Mouse (Mus musculus) hindbrain, embryonic 14.5 days (tissue): Measurements from ENCODE around the gene Nrn1l. TPM values are rescaled to one million over a fixed set of nuclear protein-coding genes. Genes with fewer than 3 reads are reported as not detected.

ENCODE experiments used
- ATAC-seq: fragments of 200-750 bp; cut with Nextera tagmentation; 2 replicates; pipeline ENCODE4 v1.8.0; 2017; ENCODE audit warnings: moderate number of reproducible peaks, mild to moderate bottlenecking, moderate TSS enrichment, moderate library complexity; ENCODE audit not compliant: low FRiP score
- DNase-seq: peaks from one replicate; pipeline ENCODE4 v3.0.0-alpha.2; 2015; ENCODE audit warnings: low spot score
- H3K27ac ChIP-seq: fragments of 300-500 bp; sonication (generic); 2 replicates; pipeline ENCODE4 v1.5.1; 2014; ENCODE audit warnings: mild to moderate bottlenecking, moderate library complexity
- H3K27me3 ChIP-seq: fragments of 300-500 bp; sonication (generic); 2 replicates; pipeline ENCODE4 v1.6.1; 2014; ENCODE audit warnings: mild to moderate bottlenecking, low read length, mixed read lengths; ENCODE audit not compliant: control insufficient read depth, insufficient read depth
- H3K36me3 ChIP-seq: fragments of 300-500 bp; sonication (generic); replicated peaks from 2 replicates; pipeline ENCODE4 v1.6.1; 2014; ENCODE audit not compliant: control insufficient read depth, insufficient read depth
- H3K4me1 ChIP-seq: fragments of 300-500 bp; sonication (generic); replicated peaks from 2 replicates; pipeline ENCODE4 v1.6.1; 2014; ENCODE audit warnings: antibody characterized with exemption, low read length, mixed read lengths; ENCODE audit not compliant: control insufficient read depth, insufficient read depth
- H3K4me2 ChIP-seq: fragments of 300-500 bp; sonication (generic); replicated peaks from 2 replicates; pipeline ENCODE4 v1.6.1; 2014; ENCODE audit warnings: mild to moderate bottlenecking, moderate library complexity
- H3K4me3 ChIP-seq: fragments of 300-500 bp; sonication (generic); replicated peaks from 2 replicates; pipeline ENCODE4 v1.5.1; 2014; ENCODE audit warnings: mild to moderate bottlenecking, low read length
- H3K9ac ChIP-seq: fragments of 300-500 bp; sonication (generic); 2 replicates; pipeline ENCODE4 v1.6.1; 2014
- H3K9me3 ChIP-seq: fragments of 300-500 bp; sonication (generic); 2 replicates; pipeline ENCODE4 v1.6.1; 2016; ENCODE audit warnings: low read length; ENCODE audit not compliant: control insufficient read depth
- WGBS: fragments of 180-500 bp; shearing (Covaris S2); extraction: QIAGEN DNeasy Blood & Tissue Kit; methylation state at CpG from one replicate; pipeline ENCODE4 v1.1.7; 2014; 5-methylcytosine and 5-hydroxymethylcytosine counted together
- polyA plus RNA-seq: library from polyadenylated mRNA; unstranded; fragments of >200 nt; fragmentation: Nextera tagmentation; extraction: Ambion mirVana; gene quantifications from 2 replicates; pipeline ENCODE4 v1.2.1, GENCODE M21; 2014

The Nrn1l gene
- polyA plus RNA-seq, 1 experiment from 2014 or later: 1.4 TPM

DNA sequence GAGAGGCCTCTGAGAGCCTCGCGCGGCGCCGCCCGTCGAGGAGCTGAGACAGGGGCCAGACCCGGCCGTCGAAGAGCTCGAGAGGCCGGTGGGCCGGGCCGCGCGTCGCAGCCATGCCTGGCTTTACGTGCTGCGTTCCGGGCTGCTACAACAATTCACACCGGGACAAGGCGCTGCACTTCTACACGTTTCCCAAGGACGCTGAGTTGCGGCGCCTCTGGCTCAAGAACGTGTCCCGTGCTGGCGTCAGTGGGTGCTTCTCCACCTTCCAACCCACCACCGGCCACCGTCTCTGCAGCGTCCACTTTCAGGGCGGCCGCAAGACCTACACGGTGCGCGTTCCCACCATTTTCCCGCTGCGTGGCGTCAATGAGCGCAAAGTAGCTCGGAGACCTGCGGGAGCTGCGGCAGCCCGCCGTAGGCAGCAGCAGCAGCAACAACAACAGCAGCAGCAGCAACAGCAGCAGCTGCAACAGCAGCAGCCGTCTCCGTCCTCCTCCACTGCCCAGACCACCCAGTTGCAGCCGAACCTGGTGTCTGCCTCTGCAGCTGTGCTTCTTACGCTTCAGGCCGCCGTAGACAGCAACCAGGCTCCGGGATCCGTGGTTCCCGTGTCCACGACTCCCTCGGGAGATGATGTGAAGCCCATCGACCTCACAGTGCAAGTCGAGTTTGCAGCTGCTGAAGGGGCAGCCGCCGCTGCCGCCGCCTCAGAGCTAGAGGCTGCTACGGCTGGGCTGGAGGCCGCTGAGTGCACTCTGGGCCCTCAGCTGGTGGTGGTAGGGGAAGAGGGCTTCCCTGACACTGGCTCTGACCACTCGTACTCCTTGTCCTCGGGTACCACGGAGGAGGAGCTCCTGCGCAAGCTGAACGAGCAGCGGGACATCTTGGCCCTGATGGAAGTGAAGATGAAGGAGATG is 37.9 kb upstream of the Nrn1l start:
- Histone ChIP-seq H3K27ac (peak overlapping the region; percentile 82), H3K27me3 (no peaks in the 10 kb centered on the region), H3K4me3 (peak overlapping the region; percentile 71), H3K4me2 (peak overlapping the region; percentile 96), H3K4me1 (peaks cover 33% of the 10 kb centered on the region), H3K9ac (peak overlapping the region; percentile 77), H3K9me3 (no peaks in the 10 kb centered on the region), H3K36me3 (0 out of 2 replicates have a peak, but pooled peaks cover 12% of the 10 kb centered on the region)
- under 1% methylated on average over 71 of the region's 71 CpGs for WGBS
- DNase-seq (peak; percentile 50), ATAC-seq (peak; percentile 38)

DNA sequence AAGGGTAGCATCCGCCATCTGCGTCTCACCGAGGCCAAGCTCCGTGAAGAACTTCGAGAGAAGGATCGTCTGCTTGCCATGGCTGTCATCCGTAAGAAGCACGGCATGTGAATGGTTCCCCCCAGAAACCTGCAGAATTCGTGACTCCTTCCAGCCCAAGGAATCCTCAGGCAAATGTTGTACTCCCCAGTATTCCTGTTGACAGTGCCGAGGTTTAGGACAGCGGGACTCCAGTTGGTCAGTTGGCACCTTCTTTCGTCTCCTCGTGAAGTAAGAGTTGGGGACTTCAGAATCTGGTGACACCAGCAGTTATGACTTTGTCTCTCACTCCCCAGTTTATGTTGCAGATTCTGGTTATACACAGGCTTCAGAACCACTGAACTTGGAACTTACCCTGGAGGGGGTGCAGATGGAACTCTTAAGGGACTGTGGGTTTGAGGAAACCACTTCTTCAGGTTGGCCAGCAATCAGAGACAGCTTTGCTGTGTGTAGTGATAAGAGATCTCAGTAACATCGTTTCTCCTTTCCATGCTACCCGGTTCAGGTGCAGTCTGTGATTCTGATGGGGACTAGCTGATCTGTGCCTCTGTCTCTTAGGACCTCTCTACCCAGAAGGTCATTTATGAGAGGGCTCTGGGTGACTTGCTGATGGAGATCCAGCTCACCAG is 37.1 kb upstream of the Nrn1l start:
- peak overlapping the region; percentile 82 for H3K27ac ChIP-seq
- peak overlapping the region; percentile 71 for H3K4me3 ChIP-seq
- no peaks in the 10 kb centered on the region for H3K9me3 ChIP-seq
- H3K27me3 ChIP-seq: no peaks in the 10 kb centered on the region
- DNase-seq: no peak
- H3K4me1 ChIP-seq: peaks cover 30% of the 10 kb centered on the region
- ATAC-seq: no peak
- WGBS: 27% methylated on average over 15 of the region's 15 CpGs
- H3K9ac ChIP-seq: peak overlapping the region; percentile 77
- 0 out of 2 replicates have a peak, but pooled peaks cover 12% of the 10 kb centered on the region for H3K36me3 ChIP-seq
- H3K4me2 ChIP-seq: peak overlapping the region; percentile 96

DNA sequence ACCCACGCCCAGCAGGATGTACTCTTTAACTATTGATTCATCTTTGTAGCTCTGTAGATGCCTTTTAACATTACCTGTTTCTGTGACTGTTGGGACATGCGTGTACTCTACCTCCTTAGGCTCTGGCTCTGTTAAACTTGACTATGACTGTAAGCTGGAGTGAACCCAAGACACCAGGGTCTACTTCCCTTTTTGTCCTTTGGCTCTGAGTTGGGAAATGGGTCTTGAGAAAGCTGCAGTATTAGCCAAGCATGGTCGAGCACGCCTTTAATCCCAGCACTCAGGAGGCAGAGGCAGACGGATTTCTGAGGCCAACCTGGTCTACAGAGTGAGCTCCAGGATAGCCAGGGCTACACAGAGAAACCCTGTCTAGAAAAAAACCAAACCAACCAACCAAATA is 34.9 kb upstream of the Nrn1l start:
- Histone ChIP-seq H3K27me3 (no peaks in the 10 kb centered on the region), H3K9me3 (no peaks in the 10 kb centered on the region), H3K4me1 (peaks cover 43% of the 10 kb centered on the region), H3K4me2 (no peak overlapping the region), H3K9ac (no peak overlapping the region), H3K4me3 (no peak overlapping the region), H3K27ac (no peak overlapping the region), H3K36me3 (0 out of 2 replicates have a peak, but pooled peaks cover 12% of the 10 kb centered on the region)
- no peak for ATAC-seq
- DNase-seq: no peak
- 92% methylated on average over 5 of the region's 5 CpGs for WGBS

DNA sequence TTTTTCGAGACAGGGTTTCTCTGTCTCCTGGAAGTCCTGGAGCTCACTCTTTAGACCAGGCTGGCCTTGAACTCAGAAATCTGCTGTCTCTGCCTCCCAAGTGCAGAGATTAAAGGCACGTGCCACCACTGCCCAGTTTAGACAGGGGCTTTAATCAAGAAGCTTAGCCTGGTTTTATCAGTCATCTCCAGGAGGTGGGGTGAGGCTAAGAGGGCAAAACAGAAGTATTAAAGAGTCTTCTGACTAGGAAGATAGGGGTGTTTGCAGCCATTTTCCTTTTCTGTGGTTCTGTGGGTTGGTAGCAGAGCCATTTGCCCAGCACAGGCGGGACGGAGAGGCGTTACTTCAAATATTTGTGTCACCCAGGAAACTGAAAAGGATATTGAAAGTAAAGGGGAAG is 34.1 kb upstream of the Nrn1l start:
- Histone ChIP-seq H3K27me3 (no peaks in the 10 kb centered on the region), H3K9ac (no peak overlapping the region), H3K36me3 (peaks cover 12% of the 10 kb centered on the region; the same call in 1 of the 2 replicates), H3K4me1 (peaks cover 42% of the 10 kb centered on the region), H3K9me3 (no peaks in the 10 kb centered on the region), H3K4me2 (peak overlapping the region; percentile 89), H3K4me3 (no peak overlapping the region), H3K27ac (no peak overlapping the region; the same call in 1 of the 2 replicates)
- ATAC-seq (no peak), DNase-seq (no peak)
- 81% methylated on average over 5 of the region's 5 CpGs for WGBS

DNA sequence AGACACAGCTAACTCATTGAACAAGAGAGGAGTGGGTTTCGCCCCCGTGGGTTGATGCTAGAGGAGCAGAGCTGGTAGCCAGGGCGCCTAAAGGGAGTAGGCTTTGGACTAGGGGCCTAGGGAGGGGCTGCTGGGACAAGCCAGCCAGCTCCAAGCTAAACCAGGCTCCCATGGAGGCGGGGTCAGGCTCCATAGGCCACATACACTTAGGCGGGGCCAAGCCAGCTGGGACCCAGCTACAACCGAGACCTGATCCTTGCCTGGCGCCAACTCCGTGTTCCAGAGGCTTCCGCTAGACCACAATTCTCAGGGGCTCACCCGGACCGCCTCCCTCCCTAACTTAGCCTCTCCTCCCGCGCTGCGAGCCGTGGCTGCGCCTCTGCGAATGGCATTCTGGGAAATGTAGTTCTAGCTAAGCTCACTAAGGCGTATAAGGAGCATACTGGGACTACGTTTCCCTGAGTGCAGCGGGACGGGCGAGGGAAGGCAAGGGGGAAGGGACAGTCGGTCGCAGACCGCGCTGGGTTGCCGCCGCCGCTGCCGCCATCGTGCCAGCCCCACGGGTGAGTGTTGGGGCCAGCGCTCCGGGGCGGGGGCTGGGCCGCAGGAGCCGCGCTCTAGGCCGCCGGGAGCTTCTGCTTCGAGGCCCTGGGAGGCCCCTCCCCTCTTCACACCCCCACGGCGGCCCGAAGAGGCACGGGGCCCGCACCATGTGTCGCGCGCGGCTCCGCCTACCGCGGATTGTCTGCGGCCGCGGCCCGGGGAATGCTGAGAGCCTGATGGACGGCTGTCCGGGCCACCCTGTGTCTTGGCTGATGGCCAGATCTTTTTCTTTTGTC is 33.0 kb upstream of the Nrn1l start, which contains the start of gene Nutf2:
Gene Nutf2 (plus strand): TSS at position 438 of the 839 bp plus-strand sequence.
- H3K9ac ChIP-seq: peak within 1 kb of the TSS; percentile 90
- ATAC-seq (peak; percentile 97), DNase-seq (peak; percentile 97)
- H3K27ac ChIP-seq: peak within 1 kb of the TSS; percentile 85
- H3K27me3 ChIP-seq: no peaks in the 10 kb centered on the region
- H3K9me3 ChIP-seq: no peaks in the 10 kb centered on the region
- WGBS: under 1% methylated on average over 48 of the region's 59 CpGs
- peak within 1 kb of the TSS; percentile 89 for H3K4me2 ChIP-seq
- H3K36me3 ChIP-seq: peaks cover 12% of the 10 kb centered on the region; the same call in 1 of the 2 replicates
- H3K4me3 ChIP-seq: peak within 1 kb of the TSS; percentile 80
- peaks cover 40% of the 10 kb centered on the region for H3K4me1 ChIP-seq

DNA sequence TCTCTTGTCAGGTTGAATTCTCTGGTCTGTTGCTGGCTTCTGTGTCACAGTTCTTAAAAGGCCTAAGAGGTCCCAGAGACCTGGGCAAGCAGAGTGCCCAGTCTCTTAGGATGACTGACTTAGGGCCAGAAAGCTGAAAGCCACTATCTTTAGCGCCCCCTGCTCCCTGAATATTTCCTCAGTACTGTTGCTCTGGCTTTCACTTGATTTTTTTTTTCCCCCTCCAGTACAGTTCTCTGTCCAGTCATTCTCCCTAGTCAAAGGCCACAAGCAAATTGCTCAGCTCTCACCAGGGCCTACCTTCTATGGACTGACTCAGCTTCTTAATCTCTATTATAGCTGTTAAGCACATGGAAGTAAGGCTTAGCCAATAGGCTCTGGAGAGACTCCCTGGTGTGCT is 31.4 kb upstream of the Nrn1l start:
- DNase-seq: no peak
- Histone ChIP-seq H3K27me3 (no peaks in the 10 kb centered on the region), H3K4me2 (peak overlapping the region; percentile 89), H3K36me3 (peaks cover 25% of the 10 kb centered on the region), H3K9me3 (no peaks in the 10 kb centered on the region), H3K9ac (peak overlapping the region; percentile 90), H3K4me3 (peak overlapping the region; percentile 80), H3K27ac (no peak overlapping the region), H3K4me1 (peaks cover 27% of the 10 kb centered on the region)
- no peak for ATAC-seq
- 0% methylated on average over 1 of the region's 1 CpGs for WGBS

DNA sequence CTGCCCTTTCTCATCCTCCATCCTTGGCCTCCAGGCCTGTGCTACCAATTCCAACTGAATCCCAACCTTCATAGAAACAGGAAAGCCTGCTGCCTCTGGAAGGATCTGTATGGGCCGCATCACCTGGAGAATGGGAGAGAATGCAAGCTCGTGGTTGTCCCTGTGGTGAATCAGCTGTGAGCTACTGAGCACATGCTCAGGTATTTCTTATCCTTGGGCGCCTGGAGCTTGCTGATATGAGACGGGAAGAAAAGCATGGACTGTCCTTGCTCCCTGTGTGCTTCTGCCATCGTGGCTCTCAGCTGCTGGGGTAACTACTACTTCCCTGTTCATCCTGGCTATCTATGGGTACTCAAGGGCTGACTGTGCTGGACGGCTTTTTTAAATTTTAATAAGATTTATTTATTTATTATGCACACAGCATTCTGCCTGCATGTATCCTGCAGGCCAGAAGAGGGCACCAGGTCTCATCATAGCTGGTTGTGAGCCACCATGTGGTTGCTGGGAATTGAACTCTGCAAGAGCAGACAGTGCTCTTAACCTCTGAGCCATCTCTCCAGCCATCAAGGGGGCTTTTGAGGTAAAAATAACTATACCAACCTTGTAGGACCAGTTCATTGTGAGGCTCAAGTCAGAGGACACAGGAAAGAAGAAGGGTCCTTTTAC is 26.9 kb upstream of the Nrn1l start:
- no peak for ATAC-seq
- WGBS: 84% methylated on average over 6 of the region's 6 CpGs

DNA sequence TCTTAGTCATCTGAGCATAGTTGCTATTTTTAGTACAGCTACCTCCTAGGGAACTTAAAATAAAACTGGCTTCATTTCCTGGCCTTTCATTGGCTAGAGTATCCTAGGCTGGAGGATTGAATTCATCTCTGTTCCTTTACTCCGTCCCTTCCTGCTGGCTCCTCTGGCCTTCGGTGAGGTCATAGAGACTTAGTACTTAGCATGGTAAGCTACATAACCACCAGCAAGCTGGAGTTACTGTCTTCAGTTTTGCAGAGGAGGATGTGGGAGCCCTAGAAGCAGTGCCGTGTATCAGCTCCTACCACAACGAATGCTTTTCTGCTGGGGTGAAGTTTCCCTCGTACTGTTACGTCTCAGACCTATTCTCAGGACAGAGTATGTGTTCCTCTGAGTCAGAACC is 19.1 kb upstream of the Nrn1l start:
- H3K27ac ChIP-seq: no peak overlapping the region
- H3K4me3 ChIP-seq: no peak overlapping the region
- peaks cover 66% of the 10 kb centered on the region for H3K36me3 ChIP-seq
- H3K9me3 ChIP-seq: no peaks in the 10 kb centered on the region
- no peak overlapping the region for H3K9ac ChIP-seq
- no peak for DNase-seq
- H3K4me1 ChIP-seq: no peaks in the 10 kb centered on the region
- no peak overlapping the region for H3K4me2 ChIP-seq
- no peaks in the 10 kb centered on the region for H3K27me3 ChIP-seq
- no peak for ATAC-seq
- 91% methylated on average over 6 of the region's 6 CpGs for WGBS

More for the DNA sequence above, 26.9 kb upstream of the Nrn1l start:
- no peak overlapping the region for H3K9ac ChIP-seq
- no peaks in the 10 kb centered on the region for H3K27me3 ChIP-seq
- no peak overlapping the region for H3K27ac ChIP-seq
- H3K4me3 ChIP-seq: no peak overlapping the region
- no peak for DNase-seq
- H3K4me1 ChIP-seq: peaks cover 12% of the 10 kb centered on the region
- H3K36me3 ChIP-seq: peaks cover 35% of the 10 kb centered on the region
- H3K4me2 ChIP-seq: no peak overlapping the region
- H3K9me3 ChIP-seq: no peaks in the 10 kb centered on the region
